In the genomic region with DNA sequence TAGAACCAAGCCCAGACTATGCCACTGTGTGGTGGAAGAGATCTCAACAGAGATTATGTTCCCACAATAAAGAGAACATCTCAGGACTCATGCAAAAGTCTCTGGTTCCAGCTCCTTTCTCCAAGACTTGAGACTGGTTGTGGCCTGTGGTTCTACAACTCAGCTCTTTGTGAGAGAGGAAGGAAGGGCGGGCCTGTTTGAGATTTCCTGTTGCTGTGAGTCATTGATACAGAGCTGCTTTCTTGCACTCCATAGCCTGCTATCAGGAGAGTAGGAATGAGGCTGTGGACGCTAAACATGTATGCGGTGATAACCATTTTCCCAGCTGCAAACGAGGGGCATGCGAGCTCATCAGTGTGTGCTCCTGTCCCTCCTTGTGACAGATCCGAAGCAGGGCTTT, we compare ENCODE assay signal across 10 mouse cellular contexts. TPM values are rescaled to one million over a fixed set of nuclear protein-coding genes. Genes with fewer than 3 reads are reported as not detected.
DNase-seq lines count a peak whose midpoint lies in the region; ATAC-seq and TF ChIP-seq lines count a peak whose summit lies in the region.
"Had no signal": no experiment of that assay in that cellular context is flagged by ENCODE, and none has a peak within 500 bp of the region (broad histone marks: within the 10 kb centered on the region; RNA-seq: fewer than 3 reads in every experiment).

No protein-coding gene starts in this region.

- no peak overlapping the region for H3K4me3 ChIP-seq in heart, embryonic 15.5 days
- no peak overlapping the region for H3K4me3 ChIP-seq in hindbrain, postnatal 0 days (ENCODE audit: low read length)
- H3K4me3 ChIP-seq: embryonic facial prominence, embryonic 13.5 days had no signal

- ATAC-seq in heart, embryonic 15.5 days (replicated peaks; ENCODE audit: insufficient number of reproducible peaks, insufficient read depth, low FRiP score, low read depth): peak; percentile 64
- no peak for ATAC-seq in hindbrain, postnatal 0 days

- H3K27ac ChIP-seq in heart, embryonic 15.5 days: peak overlapping the region; percentile 59
- no peak overlapping the region for H3K27ac ChIP-seq in hindbrain, postnatal 0 days
- H3K27ac ChIP-seq: embryonic facial prominence, embryonic 13.5 days had no signal

- peak; percentile 8 for DNase-seq in layer of hippocampus, adult 9-11 months
- no peak for DNase-seq in layer of hippocampus, postnatal 10 days (ENCODE audit: low spot score in 2 of 2)
- peak; percentile 27 for DNase-seq in lung, postnatal 10 days
- peak; percentile 5 for DNase-seq in thymus, postnatal 14 days
- no peak for DNase-seq in cerebellum, postnatal 36 days
- no peak for DNase-seq in layer of hippocampus, postnatal 14 days (ENCODE audit: low spot score in 2 of 2)
- DNase-seq in hindbrain, postnatal 0 days (ENCODE audit: low spot score): no peak

- H3K9me3 ChIP-seq in heart, embryonic 15.5 days (replicated peaks): no peaks in the 10 kb centered on the region
- no peaks in the 10 kb centered on the region for H3K9me3 ChIP-seq in hindbrain, postnatal 0 days (ENCODE audit: low read length)
- H3K9me3 ChIP-seq: embryonic facial prominence, embryonic 13.5 days had no signal

- no peaks in the 10 kb centered on the region for H3K4me1 ChIP-seq in heart, embryonic 15.5 days (replicated peaks)
- H3K4me1 ChIP-seq in hindbrain, postnatal 0 days (ENCODE audit: insufficient read depth, low read length): no peaks in the 10 kb centered on the region
- H3K4me1 ChIP-seq: embryonic facial prominence, embryonic 13.5 days had no signal

- no peaks in the 10 kb centered on the region for H3K27me3 ChIP-seq in heart, embryonic 15.5 days
- H3K27me3 ChIP-seq in hindbrain, postnatal 0 days (ENCODE audit: insufficient read depth, low read length): no peaks in the 10 kb centered on the region
- H3K27me3 ChIP-seq: embryonic facial prominence, embryonic 13.5 days had no signal

- no peak overlapping the region for H3K9ac ChIP-seq in heart, embryonic 15.5 days
- no peak overlapping the region for H3K9ac ChIP-seq in hindbrain, postnatal 0 days (replicated peaks; ENCODE audit: low read length)
- H3K9ac ChIP-seq: embryonic facial prominence, embryonic 13.5 days had no signal

- no peaks in the 10 kb centered on the region for H3K36me3 ChIP-seq in heart, embryonic 15.5 days
- no peaks in the 10 kb centered on the region for H3K36me3 ChIP-seq in hindbrain, postnatal 0 days (ENCODE audit: insufficient read depth, low read length)
- H3K36me3 ChIP-seq: embryonic facial prominence, embryonic 13.5 days had no signal

- WGBS in heart, embryonic 15.5 days: 34% methylated on average over 6 of the region's 6 CpGs
- WGBS in hindbrain, postnatal 0 days: 88% methylated on average over 6 of the region's 6 CpGs

- H3K4me2 ChIP-seq in heart, embryonic 15.5 days: no peak overlapping the region
- no peak overlapping the region for H3K4me2 ChIP-seq in hindbrain, postnatal 0 days (ENCODE audit: low read depth, low read length)
- H3K4me2 ChIP-seq: embryonic facial prominence, embryonic 13.5 days had no signal

- no peak for TF ChIP-seq CTCF in hindbrain, postnatal 0 days (IDR thresholded peaks at IDR 0.05; ENCODE audit: low read depth)

RNA-seq across cellular contexts. Expression of gene B430305J03Rik, which starts 43.9 kb away (rescaled TPM):
- total RNA-seq in layer of hippocampus, postnatal 10 days (2021): 1 to 10 TPM; 1.8 to 1.9 TPM
- not detected in 2 replicates for polyA plus RNA-seq in heart, embryonic 15.5 days (2015; fragmentation: Nextera tagmentation; extraction: Ambion mirVana)
- total RNA-seq in layer of hippocampus, postnatal 14 days (2021): 1 to 10 TPM; 1.9 to 2.9 TPM
- 2.0 and 3.0 TPM in 2 replicates for total RNA-seq in hindbrain, postnatal 0 days (2014; rRNA removed)
- polyA plus RNA-seq in hindbrain, postnatal 0 days (2015; fragmentation: Nextera tagmentation; extraction: Ambion mirVana): not detected in 2 replicates
- polyA plus RNA-seq: embryonic facial prominence, embryonic 13.5 days; limb, embryonic 11.5 days had no signal

RNA-seq across cellular contexts. Expression of gene Rap2b, which starts 48.2 kb away (rescaled TPM):
- total RNA-seq in layer of hippocampus, postnatal 10 days (2021): 10 to 100 TPM; 42.4 to 45.7 TPM
- polyA plus RNA-seq in heart, embryonic 15.5 days (2015; fragmentation: Nextera tagmentation; extraction: Ambion mirVana): 6.2 TPM in 2 replicates
- total RNA-seq in layer of hippocampus, postnatal 14 days (2021): 10 to 100 TPM; 47.4 to 50.0 TPM
- total RNA-seq in hindbrain, postnatal 0 days (2014; rRNA removed): 9.9 and 10.0 TPM in 2 replicates
- polyA plus RNA-seq in hindbrain, postnatal 0 days (2015; fragmentation: Nextera tagmentation; extraction: Ambion mirVana): 14.8 and 15.8 TPM in 2 replicates

Comparison
In these comparisons a context has a peak if more than half of its experiments do, and no peak if none do; other contexts are left out.
1. DNase-seq: peak in layer of hippocampus, adult 9-11 months (single experiment), lung, postnatal 10 days (single experiment) and thymus, postnatal 14 days (single experiment); none in layer of hippocampus, postnatal 10 days (0 of 2), cerebellum, postnatal 36 days (0 of 2), layer of hippocampus, postnatal 14 days (0 of 2) and hindbrain, postnatal 0 days (single experiment).